Mouse (Mus musculus): ENCODE measurements around the gene Apopt1. TPM values are rescaled to one million over a fixed set of nuclear protein-coding genes. Genes with fewer than 3 reads are reported as not detected.

The Apopt1 gene
- total RNA-seq (2014; rRNA removed) (21.3 and 24.3 TPM in 2 replicates), polyA plus RNA-seq (2012; rRNA removed) (58.2 and 78.4 TPM in 2 replicates)

DNA sequence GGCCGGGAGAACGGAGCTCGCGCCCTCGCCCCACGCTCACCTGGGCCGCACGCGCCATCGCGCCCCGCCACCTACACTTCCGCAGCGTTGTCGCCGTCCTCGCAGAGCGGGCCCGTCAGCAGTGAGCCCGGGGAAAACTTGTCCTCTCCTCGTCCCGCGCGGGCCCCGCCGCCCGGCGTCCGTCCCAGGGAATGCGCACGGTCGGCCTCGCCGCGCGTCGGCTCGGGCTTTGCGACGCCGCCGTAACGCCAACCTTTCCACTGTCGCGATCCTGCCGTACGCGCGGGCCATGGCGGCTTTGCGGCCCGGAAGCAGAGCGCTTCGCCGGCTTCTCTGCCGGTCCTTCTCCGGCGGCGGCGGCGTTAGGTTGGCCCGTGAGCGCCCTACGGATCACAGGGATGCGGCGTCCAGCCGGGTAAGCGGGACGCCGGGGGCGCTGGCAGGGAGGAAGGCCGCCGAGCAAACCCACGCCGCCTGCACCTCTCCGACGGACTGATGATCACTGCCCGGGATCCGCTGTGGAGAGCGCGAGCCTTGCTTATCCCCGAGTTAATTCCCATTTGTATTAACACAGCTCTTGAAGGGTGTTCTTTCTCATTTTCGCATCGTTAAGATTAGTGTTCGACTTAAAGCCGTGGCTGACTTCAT is at the start of gene Apopt1, which contains the start of gene Bag5:
Gene Apopt1 (plus strand): TSS at position 258 of the 648 bp plus-strand sequence.
Gene Bag5 (minus strand): TSS at position 254 of the 648 bp plus-strand sequence.
- TF ChIP-seq POLR2A (IDR thresholded peaks at IDR 0.05; ENCODE audit: extremely low read depth, insufficient read depth, low read length) (peak; percentile 62; the same call in 1 of the 2 replicates), CTCF (IDR thresholded peaks at IDR 0.05; ENCODE audit: low read depth, low read length) (peak; percentile 14; the same call in 1 of the 2 replicates)
- peak within 1 kb of the TSS; percentile 87 for H3K9ac ChIP-seq (ENCODE audit: low read depth, low read length)
- H3K27me3 ChIP-seq (ENCODE audit: control insufficient read depth, insufficient read depth, low read length), result no peaks in the 10 kb centered on the region
- H3K27ac ChIP-seq (replicated peaks; ENCODE audit: insufficient read depth, low read depth, low read length), result peak within 1 kb of the TSS; percentile 23; the same call in 1 of the 2 replicates
- H3K79me2 ChIP-seq (ENCODE audit: control insufficient read depth, insufficient read depth, low read length), result peaks cover 8% of the 10 kb centered on the region; the same call in 1 of the 2 replicates
- H3K36me3 ChIP-seq (ENCODE audit: control insufficient read depth, insufficient read depth, low read length), result peaks cover 13% of the 10 kb centered on the region
- DNase-seq (ENCODE audit: extremely low read depth, low read depth, low spot score), result peak; percentile 72
- under 1% methylated on average over 83 of the region's 86 CpGs for WGBS
- peaks cover 10% of the 10 kb centered on the region for H3K4me1 ChIP-seq (ENCODE audit: control insufficient read depth, insufficient read depth, low read length)
- H3K4me3 ChIP-seq (ENCODE audit: insufficient read depth, low read depth, low read length), result peak within 1 kb of the TSS; percentile 75

DNA sequence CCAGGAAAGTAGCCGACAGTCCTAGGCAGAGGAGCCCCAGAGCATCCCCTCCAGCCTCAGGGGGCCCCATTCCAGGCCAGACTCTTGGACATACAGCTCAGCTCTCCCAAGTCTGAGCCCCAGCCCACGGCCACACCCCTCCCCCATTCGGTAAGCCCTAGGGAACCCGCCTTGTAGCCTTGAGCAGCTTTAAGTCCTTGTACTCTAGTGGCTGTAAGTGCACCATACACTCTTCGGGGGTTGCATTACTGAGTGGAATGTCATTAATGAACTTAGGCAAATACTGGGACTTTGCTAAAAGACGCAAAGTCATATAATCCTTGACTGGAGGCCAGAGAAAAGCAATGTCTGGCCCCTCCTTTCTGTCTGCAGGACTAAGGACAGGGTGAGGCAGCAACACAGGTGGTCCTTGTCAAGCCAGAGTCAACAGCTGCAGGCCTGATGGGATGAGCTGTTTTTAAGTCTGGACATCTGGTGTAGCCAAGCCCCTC is 48.9 kb upstream of the Apopt1 start:
- no peak overlapping the region for H3K4me3 ChIP-seq (ENCODE audit: insufficient read depth, low read depth, low read length)
- no peak overlapping the region for H3K9ac ChIP-seq (ENCODE audit: low read depth, low read length)
- no peaks in the 10 kb centered on the region for H3K36me3 ChIP-seq (ENCODE audit: control insufficient read depth, insufficient read depth, low read length)
- 64% methylated on average over 6 of the region's 6 CpGs for WGBS
- H3K4me1 ChIP-seq (ENCODE audit: control insufficient read depth, insufficient read depth, low read length), result peaks cover 7% of the 10 kb centered on the region
- DNase-seq (ENCODE audit: extremely low read depth, low read depth, low spot score), result no peak
- no peak for TF ChIP-seq POLR2A (IDR thresholded peaks at IDR 0.05; ENCODE audit: extremely low read depth, insufficient read depth, low read length)
- TF ChIP-seq CTCF (IDR thresholded peaks at IDR 0.05; ENCODE audit: low read depth, low read length), result no peak
- no peak overlapping the region for H3K27ac ChIP-seq (replicated peaks; ENCODE audit: insufficient read depth, low read depth, low read length)
- H3K27me3 ChIP-seq (ENCODE audit: control insufficient read depth, insufficient read depth, low read length), result no peaks in the 10 kb centered on the region
- no peaks in the 10 kb centered on the region for H3K79me2 ChIP-seq (ENCODE audit: control insufficient read depth, insufficient read depth, low read length)

DNA sequence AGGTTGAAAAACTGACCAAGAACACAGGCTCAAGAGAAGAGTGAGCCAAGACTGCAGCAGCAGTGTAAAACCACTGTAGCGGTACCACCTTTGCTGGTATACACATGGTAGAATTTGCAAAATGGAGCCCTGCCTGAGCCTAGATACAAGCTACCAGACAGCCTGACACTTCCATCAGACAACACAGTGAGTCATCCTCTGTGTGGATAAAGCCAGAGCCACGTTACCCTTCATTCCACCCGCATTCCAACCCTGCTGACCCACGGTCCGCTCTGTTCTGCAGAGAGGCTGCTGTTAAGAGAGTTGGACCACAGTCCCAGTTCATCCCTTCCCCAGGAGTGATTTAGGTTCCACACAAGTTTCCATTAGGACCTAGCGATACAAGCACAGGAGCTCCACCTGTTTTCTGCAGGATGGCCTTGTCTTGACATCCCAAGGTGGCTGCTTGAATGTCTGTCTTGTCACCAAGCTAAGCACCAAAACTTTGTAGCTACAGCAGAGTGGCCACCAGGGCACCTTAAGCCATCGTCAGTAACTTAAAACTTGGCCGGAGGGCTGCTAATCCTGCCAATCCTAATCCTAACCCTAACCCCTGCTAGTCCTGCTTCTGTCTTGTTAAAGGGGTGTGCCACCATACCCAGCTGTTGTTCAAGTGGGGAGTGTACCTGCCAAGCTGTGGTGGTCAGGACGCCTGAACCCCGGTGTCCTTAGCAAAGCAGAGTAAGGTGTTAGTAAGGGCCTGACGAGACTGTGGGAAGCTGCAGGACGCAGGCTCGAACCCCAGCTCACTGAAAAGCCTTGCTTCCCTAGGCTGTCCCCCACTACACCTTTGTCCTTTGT is 47.8 kb upstream of the Apopt1 start:
- no peaks in the 10 kb centered on the region for H3K36me3 ChIP-seq (ENCODE audit: control insufficient read depth, insufficient read depth, low read length)
- peaks cover 12% of the 10 kb centered on the region for H3K4me1 ChIP-seq (ENCODE audit: control insufficient read depth, insufficient read depth, low read length)
- no peak for DNase-seq (ENCODE audit: extremely low read depth, low read depth, low spot score)
- H3K9ac ChIP-seq (ENCODE audit: low read depth, low read length), result no peak overlapping the region
- H3K4me3 ChIP-seq (ENCODE audit: insufficient read depth, low read depth, low read length), result no peak overlapping the region
- H3K79me2 ChIP-seq (ENCODE audit: control insufficient read depth, insufficient read depth, low read length), result no peaks in the 10 kb centered on the region
- no peak overlapping the region for H3K27ac ChIP-seq (replicated peaks; ENCODE audit: insufficient read depth, low read depth, low read length)
- H3K27me3 ChIP-seq (ENCODE audit: control insufficient read depth, insufficient read depth, low read length), result no peaks in the 10 kb centered on the region
- TF ChIP-seq POLR2A (IDR thresholded peaks at IDR 0.05; ENCODE audit: extremely low read depth, insufficient read depth, low read length) (no peak), CTCF (IDR thresholded peaks at IDR 0.05; ENCODE audit: low read depth, low read length) (no peak)
- 84% methylated on average over 13 of the region's 13 CpGs for WGBS

DNA sequence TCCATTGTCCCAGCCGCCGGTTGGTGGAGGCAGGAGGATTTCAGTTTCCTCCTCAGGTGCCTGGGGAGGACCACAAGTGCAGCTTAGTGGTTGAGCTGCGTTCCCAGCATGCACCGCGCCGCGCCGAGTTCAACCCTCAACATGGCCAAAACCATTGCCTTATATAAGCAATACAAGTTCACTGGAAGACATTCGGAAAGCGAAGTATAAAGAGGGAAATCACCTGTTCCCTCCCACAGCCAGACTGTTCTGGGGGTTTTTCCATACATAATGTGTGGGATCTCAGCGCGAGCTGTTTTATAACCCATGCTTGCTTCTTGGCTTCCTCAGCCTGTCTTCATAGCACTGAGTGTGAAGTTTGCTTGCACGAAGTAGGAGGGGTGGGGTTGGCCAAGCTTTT is 46.7 kb upstream of the Apopt1 start:
- no peaks in the 10 kb centered on the region for H3K79me2 ChIP-seq (ENCODE audit: control insufficient read depth, insufficient read depth, low read length)
- no peak overlapping the region for H3K4me3 ChIP-seq (ENCODE audit: insufficient read depth, low read depth, low read length)
- WGBS, result 82% methylated on average over 13 of the region's 13 CpGs
- peaks cover 12% of the 10 kb centered on the region for H3K4me1 ChIP-seq (ENCODE audit: control insufficient read depth, insufficient read depth, low read length)
- H3K27ac ChIP-seq (replicated peaks; ENCODE audit: insufficient read depth, low read depth, low read length), result no peak overlapping the region
- no peak overlapping the region for H3K9ac ChIP-seq (ENCODE audit: low read depth, low read length)
- TF ChIP-seq CTCF (IDR thresholded peaks at IDR 0.05; ENCODE audit: low read depth, low read length), result no peak
- no peak for TF ChIP-seq POLR2A (IDR thresholded peaks at IDR 0.05; ENCODE audit: extremely low read depth, insufficient read depth, low read length)
- H3K36me3 ChIP-seq (ENCODE audit: control insufficient read depth, insufficient read depth, low read length), result no peaks in the 10 kb centered on the region
- no peak for DNase-seq (ENCODE audit: extremely low read depth, low read depth, low spot score)
- H3K27me3 ChIP-seq (ENCODE audit: control insufficient read depth, insufficient read depth, low read length), result peaks cover 5% of the 10 kb centered on the region; the same call in 1 of the 2 replicates

DNA sequence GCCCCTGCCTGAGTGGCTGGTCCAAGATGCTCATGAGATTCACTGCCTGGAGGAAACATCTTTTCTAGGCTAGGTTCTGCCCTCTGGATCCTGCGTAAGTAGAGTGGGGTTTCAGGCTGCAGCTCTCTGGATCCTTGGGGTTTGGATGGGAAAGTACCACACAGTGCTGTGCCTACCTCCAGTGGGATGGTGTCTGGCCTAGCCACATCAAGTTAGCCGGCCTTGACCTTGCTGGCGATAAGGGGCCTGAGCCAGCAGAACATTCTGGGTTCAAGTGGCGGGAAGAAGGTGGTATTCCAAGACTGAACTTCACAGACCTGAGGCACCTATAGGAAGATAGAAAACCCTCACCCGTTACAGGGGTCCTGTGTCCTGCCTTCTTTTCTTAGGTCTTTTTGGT is 45.6 kb upstream of the Apopt1 start:
- TF ChIP-seq CTCF (IDR thresholded peaks at IDR 0.05; ENCODE audit: low read depth, low read length) (no peak), POLR2A (IDR thresholded peaks at IDR 0.05; ENCODE audit: extremely low read depth, insufficient read depth, low read length) (no peak)
- Histone ChIP-seq H3K27ac (replicated peaks; ENCODE audit: insufficient read depth, low read depth, low read length) (no peak overlapping the region), H3K4me1 (ENCODE audit: control insufficient read depth, insufficient read depth, low read length) (peaks cover 12% of the 10 kb centered on the region), H3K9ac (ENCODE audit: low read depth, low read length) (no peak overlapping the region), H3K79me2 (ENCODE audit: control insufficient read depth, insufficient read depth, low read length) (no peaks in the 10 kb centered on the region), H3K4me3 (ENCODE audit: insufficient read depth, low read depth, low read length) (no peak overlapping the region), H3K27me3 (ENCODE audit: control insufficient read depth, insufficient read depth, low read length) (peaks cover 16% of the 10 kb centered on the region), H3K36me3 (ENCODE audit: control insufficient read depth, insufficient read depth, low read length) (no peaks in the 10 kb centered on the region)
- DNase-seq (ENCODE audit: extremely low read depth, low read depth, low spot score), result no peak
- WGBS, result 90% methylated on average over 5 of the region's 5 CpGs

All from liver, adult 2 months (tissue).